Mouse (Mus musculus) embryonic facial prominence, embryonic 13.5 days (tissue): ENCODE data around the gene H2-M5. TPM values are rescaled to one million over a fixed set of nuclear protein-coding genes. Genes with fewer than 3 reads are reported as not detected.

Experiments
- ATAC-seq: fragments of 200-750 bp; cut with Nextera tagmentation; 2 replicates; pipeline ENCODE4 v1.8.0; 2017; ENCODE audit warnings: low read depth; ENCODE audit not compliant: insufficient number of reproducible peaks, insufficient read depth, low FRiP score, low TSS enrichment
- H3K27ac ChIP-seq: fragments of 300-500 bp; sonication (generic); 2 replicates; pipeline ENCODE4 v1.5.1; 2015; ENCODE audit warnings: moderate library complexity, mild to moderate bottlenecking, inconsistent platforms
- H3K27me3 ChIP-seq: fragments of 300-500 bp; sonication (generic); 2 replicates; pipeline ENCODE4 v1.6.1; 2015; ENCODE audit warnings: mild to moderate bottlenecking, inconsistent platforms
- H3K36me3 ChIP-seq: fragments of 300-500 bp; sonication (generic); 2 replicates; pipeline ENCODE4 v1.6.1; 2015; ENCODE audit warnings: mild to moderate bottlenecking, inconsistent platforms
- H3K4me1 ChIP-seq: fragments of 300-500 bp; sonication (generic); 2 replicates; pipeline ENCODE4 v1.6.1; 2015; ENCODE audit warnings: inconsistent platforms
- H3K4me2 ChIP-seq: fragments of 300-500 bp; sonication (generic); 2 replicates; pipeline ENCODE4 v1.6.1; 2015; ENCODE audit warnings: moderate library complexity, mild to moderate bottlenecking, inconsistent platforms
- H3K4me3 ChIP-seq: fragments of 300-500 bp; sonication (generic); 2 replicates; pipeline ENCODE4 v1.5.1; 2015; ENCODE audit warnings: mild to moderate bottlenecking, inconsistent platforms
- H3K9ac ChIP-seq: fragments of 300-500 bp; sonication (generic); 2 replicates; pipeline ENCODE4 v1.6.1; 2015; ENCODE audit warnings: mild to moderate bottlenecking, inconsistent platforms
- H3K9me3 ChIP-seq: fragments of 300-500 bp; sonication (generic); 2 replicates; pipeline ENCODE4 v1.6.1; 2016; ENCODE audit warnings: inconsistent platforms
- WGBS: fragments of 180-500 bp; shearing (Covaris S2); methylation state at CpG from one replicate; pipeline ENCODE4 v1.1.7; 2015; ENCODE audit warnings: mixed read lengths; 5-methylcytosine and 5-hydroxymethylcytosine counted together
- polyA plus RNA-seq: library from polyadenylated mRNA; unstranded; fragments of >200 nt; fragmentation: Nextera tagmentation; extraction: Ambion mirVana; gene quantifications from 2 replicates; pipeline ENCODE4 v1.2.1, GENCODE M21; 2015

H2-M5 gene
- polyA plus RNA-seq, 1 experiment from 2014 or later: 1.4 TPM

DNA sequence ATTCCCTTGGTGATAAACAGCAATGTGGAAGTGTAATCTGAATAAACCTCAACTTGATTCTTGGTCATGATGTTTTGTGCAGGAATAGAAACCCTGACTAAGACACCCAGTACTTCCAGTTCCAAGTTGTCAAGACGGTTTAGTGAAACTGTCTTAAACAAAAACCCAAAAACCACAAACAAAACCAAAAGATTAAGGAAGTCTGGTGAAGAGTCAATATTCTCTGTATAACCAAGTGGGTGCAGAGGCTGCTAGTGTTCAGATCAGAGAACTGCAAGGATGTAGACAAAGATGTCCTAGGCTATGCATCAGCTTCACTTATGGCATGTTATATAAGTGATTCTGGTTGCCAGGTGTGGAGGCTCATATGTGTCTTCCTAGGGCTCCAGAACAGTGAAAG, 22.5 kb downstream of the H2-M5 start:
- WGBS: 98% methylated on average over 1 of the region's 1 CpGs
- Histone ChIP-seq H3K27ac (no peak overlapping the region), H3K27me3 (no peaks in the 10 kb centered on the region), H3K36me3 (no peaks in the 10 kb centered on the region), H3K4me1 (no peaks in the 10 kb centered on the region), H3K9ac (no peak overlapping the region), H3K4me3 (no peak overlapping the region), H3K4me2 (no peak overlapping the region), H3K9me3 (no peaks in the 10 kb centered on the region)
- ATAC-seq: no peak

DNA sequence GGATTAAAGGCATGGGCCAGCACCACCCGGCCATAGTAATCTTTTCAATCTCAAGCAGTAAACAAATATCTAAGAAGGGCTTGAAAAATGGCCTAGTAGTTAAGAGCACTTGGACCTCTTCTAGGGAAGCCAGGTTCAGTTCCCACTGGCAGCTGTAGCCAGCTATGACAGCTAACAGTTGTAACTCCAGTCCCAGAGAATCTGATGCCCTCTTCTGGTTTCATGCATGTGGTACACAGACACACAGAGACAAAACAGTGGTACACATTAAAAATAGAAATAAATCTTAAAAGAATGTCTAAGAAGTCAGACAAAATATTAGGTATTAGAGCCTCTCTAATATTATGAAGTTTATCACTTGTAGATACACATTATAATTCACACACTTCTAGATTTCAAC, 28.2 kb downstream of the H2-M5 start:
- ATAC-seq: no peak
- Histone ChIP-seq H3K27me3 (no peaks in the 10 kb centered on the region), H3K9ac (no peak overlapping the region), H3K4me2 (no peak overlapping the region), H3K4me1 (peaks cover 13% of the 10 kb centered on the region), H3K4me3 (no peak overlapping the region), H3K36me3 (peaks cover 6% of the 10 kb centered on the region; the same call in 1 of the 2 replicates), H3K27ac (no peak overlapping the region), H3K9me3 (no peaks in the 10 kb centered on the region)
- WGBS: 80% methylated on average over 1 of the region's 1 CpGs

DNA sequence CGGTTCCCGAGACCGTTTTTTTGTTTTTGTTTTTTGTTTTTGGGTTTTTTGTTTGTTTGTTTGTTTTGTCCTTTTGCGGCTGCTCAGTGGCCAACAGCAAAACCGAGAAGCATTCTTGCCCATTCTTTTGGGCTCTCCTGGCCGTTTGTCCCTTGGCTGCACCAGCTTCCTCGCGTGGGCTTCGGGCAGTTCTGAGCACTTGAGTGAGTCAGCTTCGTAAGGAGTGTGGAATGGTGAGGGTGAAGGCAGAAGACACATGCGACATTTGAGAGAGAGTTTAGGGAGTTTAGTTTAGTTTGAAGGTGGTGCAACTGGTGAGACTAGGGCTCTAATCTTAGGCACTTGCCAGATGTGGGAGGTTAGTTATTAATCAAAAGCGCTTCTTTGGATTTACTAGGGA, 30.5 kb downstream of the H2-M5 start:
- H3K9me3 ChIP-seq: no peaks in the 10 kb centered on the region
- peak overlapping the region; percentile 82 for H3K9ac ChIP-seq
- H3K27me3 ChIP-seq: no peaks in the 10 kb centered on the region
- peaks cover 13% of the 10 kb centered on the region for H3K4me1 ChIP-seq
- peaks cover 13% of the 10 kb centered on the region; the same call in 1 of the 2 replicates for H3K36me3 ChIP-seq
- ATAC-seq: no peak
- H3K27ac ChIP-seq: peak overlapping the region; percentile 77
- WGBS: 12% methylated on average over 12 of the region's 12 CpGs
- H3K4me2 ChIP-seq: peak overlapping the region; percentile 74
- H3K4me3 ChIP-seq: peak overlapping the region; percentile 64

DNA sequence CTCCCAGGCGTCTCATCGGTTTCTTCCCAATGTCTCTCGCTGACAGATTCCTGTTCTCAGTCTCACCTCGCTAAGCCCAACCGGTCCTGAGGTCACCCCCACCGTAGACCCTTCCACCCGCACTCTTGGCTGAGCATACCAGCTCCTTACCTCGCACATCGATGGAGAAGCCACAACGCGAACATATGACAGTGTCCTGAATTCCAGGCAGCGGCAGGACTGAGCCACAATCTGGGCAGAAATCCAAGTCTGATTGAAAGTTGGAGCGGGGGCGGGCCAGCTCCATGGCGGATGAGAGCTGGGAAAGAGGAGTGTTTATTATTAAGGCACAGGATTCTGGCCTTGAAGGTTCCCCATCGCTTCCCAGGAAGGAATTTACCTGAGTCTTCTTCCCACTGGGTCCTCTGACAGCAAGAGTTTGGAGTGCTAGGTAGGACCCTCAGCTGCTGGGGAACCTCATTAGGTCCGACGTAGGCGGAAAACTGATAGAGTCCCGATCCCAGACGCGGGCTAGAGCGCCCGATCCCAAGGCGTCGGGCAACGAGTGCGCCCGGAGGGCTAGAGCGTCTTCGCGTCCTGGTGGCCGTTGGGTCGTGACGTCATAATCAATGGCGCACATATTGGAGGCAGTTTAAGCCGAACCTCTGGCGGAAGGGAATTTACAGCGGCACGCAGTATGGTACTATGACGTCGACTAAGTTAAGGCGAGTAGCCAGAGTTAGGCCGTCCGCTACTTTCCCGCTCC, 31.2 kb downstream of the H2-M5 start, which contains the start of the genes Znrd1 and Znrd1as:
TSS of gene Znrd1 (minus strand) at position 561 of the 745 bp plus-strand sequence.
TSS of gene Znrd1as (plus strand) at position 594 of the 745 bp plus-strand sequence.
- Histone ChIP-seq H3K9ac (peak within 1 kb of the TSS; percentile 82), H3K4me2 (peak within 1 kb of the TSS; percentile 74), H3K27ac (peak within 1 kb of the TSS; percentile 86), H3K9me3 (no peaks in the 10 kb centered on the region), H3K4me1 (peaks cover 13% of the 10 kb centered on the region), H3K36me3 (peaks cover 17% of the 10 kb centered on the region; the same call in 1 of the 2 replicates), H3K4me3 (peak within 1 kb of the TSS; percentile 64), H3K27me3 (no peaks in the 10 kb centered on the region)
- WGBS: under 1% methylated on average over 46 of the region's 46 CpGs
- peak; percentile 98 for ATAC-seq

DNA sequence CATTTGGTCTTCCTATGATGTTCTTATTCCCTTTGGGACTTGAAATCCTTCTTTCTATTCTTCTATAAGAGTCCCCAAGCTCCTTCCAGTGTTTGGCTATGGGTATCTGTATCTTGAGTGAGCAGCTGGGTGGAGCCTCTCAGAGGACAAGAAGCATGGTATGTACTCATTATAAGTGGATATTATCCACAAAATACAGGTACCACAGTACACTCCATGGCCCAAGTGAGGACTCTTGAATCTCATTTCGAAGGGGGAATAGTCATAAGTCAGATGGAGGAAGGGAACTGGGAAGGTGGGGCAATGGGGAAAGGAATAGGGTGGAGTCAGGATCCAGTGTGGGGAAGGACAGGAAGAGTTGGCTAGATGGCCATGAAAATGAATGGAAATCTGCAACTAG, 36.3 kb downstream of the H2-M5 start:
- H3K27ac ChIP-seq: no peak overlapping the region
- H3K9me3 ChIP-seq: no peaks in the 10 kb centered on the region
- no peak for ATAC-seq
- WGBS: 79% methylated on average over 1 of the region's 1 CpGs
- H3K36me3 ChIP-seq: peaks cover 36% of the 10 kb centered on the region
- no peak overlapping the region for H3K4me2 ChIP-seq
- H3K4me1 ChIP-seq: peaks cover 18% of the 10 kb centered on the region
- peaks cover 11% of the 10 kb centered on the region for H3K27me3 ChIP-seq
- no peak overlapping the region for H3K9ac ChIP-seq
- H3K4me3 ChIP-seq: no peak overlapping the region

DNA sequence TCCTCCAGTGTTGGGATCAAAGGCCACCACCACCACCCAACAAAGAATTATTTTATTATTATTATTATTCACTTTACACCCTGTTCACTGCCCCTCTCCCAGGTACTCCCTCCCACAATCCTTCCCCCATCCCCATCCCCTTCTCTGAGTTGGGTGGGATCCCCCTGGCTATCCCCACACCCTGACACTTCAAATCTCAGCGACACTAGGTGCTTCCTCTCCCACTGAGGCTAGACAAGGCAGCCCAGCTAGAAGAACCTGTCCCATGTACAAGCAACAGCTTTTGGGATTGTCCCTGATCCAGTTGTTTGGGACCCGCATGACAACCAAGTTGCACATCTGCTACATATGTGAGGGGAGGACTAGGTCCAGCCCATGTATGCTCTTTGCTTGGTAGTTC, 36.7 kb downstream of the H2-M5 start:
- H3K9me3 ChIP-seq: no peaks in the 10 kb centered on the region
- WGBS: 91% methylated on average over 2 of the region's 2 CpGs
- H3K4me1 ChIP-seq: peaks cover 19% of the 10 kb centered on the region
- H3K4me2 ChIP-seq: no peak overlapping the region
- H3K4me3 ChIP-seq: no peak overlapping the region
- ATAC-seq: no peak
- peaks cover 11% of the 10 kb centered on the region for H3K27me3 ChIP-seq
- H3K36me3 ChIP-seq: peaks cover 36% of the 10 kb centered on the region
- H3K9ac ChIP-seq: no peak overlapping the region
- H3K27ac ChIP-seq: no peak overlapping the region

DNA sequence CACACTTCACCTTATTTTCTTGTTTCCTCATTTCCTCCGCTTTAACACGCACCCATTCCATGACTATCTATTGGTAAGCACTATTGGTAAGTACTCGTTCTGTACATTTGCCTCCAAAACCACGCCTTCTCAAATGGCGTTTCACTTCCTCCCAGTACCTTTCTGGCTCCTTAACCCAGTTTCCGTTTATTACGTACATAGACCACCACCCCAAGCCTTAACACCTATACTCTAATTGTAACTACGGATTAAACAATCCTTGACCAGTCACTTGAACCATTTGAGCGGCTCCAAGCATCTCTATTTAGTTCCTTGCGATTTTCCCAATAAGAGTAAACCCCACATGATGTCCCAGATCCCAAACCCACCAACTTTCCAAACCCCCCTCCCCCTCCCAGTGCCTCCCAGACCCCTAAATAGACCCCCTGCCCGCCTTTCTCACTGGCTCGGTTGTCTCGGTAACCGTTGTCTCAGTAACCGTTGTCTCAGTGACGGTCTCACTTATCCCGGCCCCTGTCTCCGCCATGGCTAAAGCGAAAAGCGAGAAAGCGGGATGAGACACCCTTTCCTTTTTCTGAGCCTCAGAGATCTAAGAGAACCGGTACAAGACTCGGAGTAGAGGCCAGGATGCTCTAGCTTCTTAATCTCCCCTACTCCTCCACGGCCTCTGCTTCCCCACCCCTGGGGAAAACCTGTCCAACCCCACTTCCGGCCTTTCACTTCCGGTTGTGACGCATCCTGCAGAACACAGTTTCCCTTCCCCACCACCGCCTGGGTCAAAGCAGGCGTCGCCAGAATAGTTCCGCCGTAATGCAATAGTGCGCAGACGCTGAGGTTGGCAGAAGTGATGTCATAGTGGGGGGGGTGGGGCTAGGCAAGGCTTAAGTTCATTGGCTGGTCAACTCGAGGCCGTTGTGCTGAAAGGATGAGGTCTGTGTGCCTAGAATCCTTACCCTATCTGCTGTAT, 38.1 kb downstream of the H2-M5 start, which contains the start of gene Ppp1r11:
TSS of gene Ppp1r11 (minus strand) at position 761 of the 967 bp plus-strand sequence.
- Histone ChIP-seq H3K4me1 (peaks cover 21% of the 10 kb centered on the region), H3K9ac (peak within 1 kb of the TSS; percentile 80), H3K27ac (peak within 1 kb of the TSS; percentile 71; the same call in 1 of the 2 replicates), H3K27me3 (peaks cover 17% of the 10 kb centered on the region), H3K36me3 (peaks cover 30% of the 10 kb centered on the region), H3K4me3 (peak within 1 kb of the TSS; percentile 74), H3K4me2 (peak within 1 kb of the TSS; percentile 80), H3K9me3 (no peaks in the 10 kb centered on the region)
- ATAC-seq: peak; percentile 97
- WGBS: 3% methylated on average over 36 of the region's 36 CpGs

DNA sequence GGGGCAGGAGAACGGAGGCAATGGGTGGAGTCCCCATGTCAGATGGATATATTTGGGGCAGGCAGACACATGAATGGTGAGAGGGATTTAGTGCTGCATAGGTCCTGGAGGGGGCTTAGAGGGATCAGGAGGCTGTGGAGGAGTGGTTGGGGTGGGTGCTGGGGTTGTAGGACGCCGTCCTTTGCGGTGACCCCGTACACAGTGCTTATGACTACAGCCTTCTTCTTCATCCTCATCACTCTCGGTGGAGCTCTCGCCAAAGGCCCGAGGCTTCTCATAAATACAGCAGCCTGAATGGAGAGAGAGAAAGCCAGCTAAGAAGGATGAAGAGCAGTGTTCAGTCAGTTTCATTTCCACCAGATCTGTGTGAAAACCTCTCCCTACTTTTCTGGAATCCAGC, 40.1 kb downstream of the H2-M5 start:
- H3K27ac ChIP-seq: no peak overlapping the region
- no peak overlapping the region for H3K4me3 ChIP-seq
- H3K9ac ChIP-seq: no peak overlapping the region
- H3K4me1 ChIP-seq: peaks cover 21% of the 10 kb centered on the region
- no peak for ATAC-seq
- WGBS: 96% methylated on average over 8 of the region's 8 CpGs
- peaks cover 26% of the 10 kb centered on the region for H3K36me3 ChIP-seq
- no peaks in the 10 kb centered on the region for H3K9me3 ChIP-seq
- H3K27me3 ChIP-seq: peaks cover 37% of the 10 kb centered on the region
- no peak overlapping the region for H3K4me2 ChIP-seq

DNA sequence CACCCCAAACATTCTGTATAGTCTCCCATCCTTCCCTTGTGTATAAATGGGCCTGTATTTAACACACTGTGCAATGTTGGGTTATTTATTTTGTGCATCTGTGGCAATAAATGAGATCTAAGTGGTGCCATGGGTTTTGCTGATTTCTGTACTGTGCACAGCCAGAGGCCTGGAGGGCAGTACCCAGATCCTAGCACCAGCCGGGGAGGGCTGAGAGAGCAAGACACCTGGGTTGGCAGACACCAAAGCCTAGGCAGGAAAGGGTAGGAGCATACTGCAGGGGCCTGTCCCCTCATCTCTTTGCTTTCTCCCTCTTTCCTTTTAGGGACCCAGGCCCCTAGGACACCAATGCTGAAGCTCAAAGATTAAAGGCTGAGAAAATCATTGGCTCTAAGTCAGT, 41.1 kb downstream of the H2-M5 start:
- Histone ChIP-seq H3K4me2 (no peak overlapping the region; the same call in 1 of the 2 replicates), H3K4me1 (peaks cover 24% of the 10 kb centered on the region), H3K9me3 (no peaks in the 10 kb centered on the region), H3K36me3 (peaks cover 20% of the 10 kb centered on the region), H3K27ac (no peak overlapping the region), H3K9ac (no peak overlapping the region), H3K4me3 (no peak overlapping the region), H3K27me3 (peaks cover 46% of the 10 kb centered on the region)
- ATAC-seq: no peak
- WGBS: 90% methylated on average over 1 of the region's 1 CpGs

DNA sequence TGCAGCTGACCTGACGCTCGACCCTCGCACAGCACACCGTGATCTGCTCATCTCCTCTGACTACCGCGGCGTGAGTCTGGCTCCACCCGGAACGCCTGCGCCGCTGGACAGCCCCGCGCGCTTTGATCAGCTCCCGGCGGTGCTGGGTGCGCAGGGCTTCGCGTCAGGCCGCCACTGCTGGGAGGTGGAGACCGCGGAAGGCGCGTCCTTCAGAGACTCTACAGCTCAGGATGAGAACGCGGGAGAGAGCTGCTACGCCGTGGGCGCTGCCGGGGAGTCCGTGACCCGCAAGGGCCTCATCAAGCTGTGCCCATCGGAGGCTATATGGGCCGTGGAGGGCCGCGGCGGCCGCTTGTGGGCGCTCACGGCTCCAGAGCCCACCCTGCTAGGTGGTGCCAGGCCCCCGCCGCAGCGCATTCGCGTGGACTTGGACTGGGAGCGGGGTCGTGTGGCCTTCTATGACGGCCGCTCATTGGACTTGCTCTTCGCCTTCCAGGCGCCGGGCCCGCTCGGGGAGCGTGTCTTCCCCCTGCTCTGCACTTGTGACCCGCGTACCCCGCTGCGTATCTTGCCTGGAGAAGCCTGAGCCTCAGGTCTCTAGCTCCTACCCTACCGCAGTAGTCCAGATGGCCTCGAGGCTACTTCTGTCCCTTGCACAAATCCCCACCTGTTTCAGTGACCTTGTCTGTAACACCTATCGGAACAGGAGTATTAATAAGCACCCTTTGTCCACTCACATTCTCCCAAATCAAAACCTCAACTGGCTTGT, 42.1 kb downstream of the H2-M5 start:
- peaks cover 57% of the 10 kb centered on the region for H3K27me3 ChIP-seq
- peak overlapping the region; percentile 97 for H3K4me2 ChIP-seq
- H3K4me3 ChIP-seq: peak overlapping the region; percentile 57
- peaks cover 17% of the 10 kb centered on the region for H3K36me3 ChIP-seq
- no peaks in the 10 kb centered on the region for H3K9me3 ChIP-seq
- 0 out of 2 replicates have a peak, but pooled peaks have one; percentile 26 for ATAC-seq
- H3K4me1 ChIP-seq: peaks cover 34% of the 10 kb centered on the region
- H3K27ac ChIP-seq: no peak overlapping the region; the same call in 1 of the 2 replicates
- H3K9ac ChIP-seq: peak overlapping the region; percentile 80
- 1% methylated on average over 61 of the region's 62 CpGs for WGBS
